Mouse (Mus musculus): ENCODE data around the gene Mslnl. TPM values are rescaled to one million over a fixed set of nuclear protein-coding genes. Genes with fewer than 3 reads are reported as not detected.

Mslnl gene
- total RNA-seq, 2 experiments from 2014 or later: 0.13 TPM; not detected in 1

- DNase-seq (ENCODE audit: low spot score in 2 of 2): peak; percentile 92 to 98
These were observed 49.5 kb downstream of the Mslnl start, which contains the start of gene Haghl for GRCm38 (mm10) chr17:25785281-25785745. Gene Haghl (minus strand): TSS chr17:25785673.

- no peak for DNase-seq (ENCODE audit: low spot score in 2 of 2)
These were observed 50.4 kb downstream of the Mslnl start, which contains the start of gene Ccdc78 for GRCm38 (mm10) chr17:25786280-25786679. Gene Ccdc78 (plus strand): TSS chr17:25786580.

GRCm38 (mm10) chr17:25786781-25787504 lies 51.1 kb downstream of the Mslnl start:
- DNase-seq (ENCODE audit: low spot score in 2 of 2): no peak

GRCm38 (mm10) chr17:25791320-25791842 lies 55.5 kb downstream of the Mslnl start:
- no peak for DNase-seq (ENCODE audit: low spot score in 2 of 2)

GRCm38 (mm10) chr17:25791843-25792527 lies 56.1 kb downstream of the Mslnl start:
- peak; percentile 72 to 83 for DNase-seq (ENCODE audit: low spot score in 2 of 2)

GRCm38 (mm10) chr17:25792615-25793014 lies 56.8 kb downstream of the Mslnl start, which contains the start of gene Fam173a:
Gene Fam173a (minus strand): TSS chr17:25792901.
- DNase-seq (ENCODE audit: low spot score in 2 of 2): peak in 1 of 2 experiments; percentile 70

GRCm38 (mm10) chr17:25794197-25794596 lies 58.4 kb downstream of the Mslnl start:
- no peak for DNase-seq (ENCODE audit: low spot score in 2 of 2)

- DNase-seq (ENCODE audit: low spot score in 2 of 2): no peak
These were observed 59.2 kb downstream of the Mslnl start for GRCm38 (mm10) chr17:25794998-25795397.

- peak in 1 of 2 experiments; percentile 72 for DNase-seq (ENCODE audit: low spot score in 2 of 2)
These were observed 59.8 kb downstream of the Mslnl start, which contains the start of gene AC134908.4 for GRCm38 (mm10) chr17:25795609-25796092. Gene AC134908.4 (minus strand): TSS chr17:25795659.

- no peak for DNase-seq (ENCODE audit: low spot score in 2 of 2)
These were observed 60.4 kb downstream of the Mslnl start for GRCm38 (mm10) chr17:25796211-25796771.

GRCm38 (mm10) chr17:25796951-25797369 lies 61.1 kb downstream of the Mslnl start, which contains the start of gene Metrn:
Gene Metrn (minus strand): TSS chr17:25797136.
- peak; percentile 67 for DNase-seq (ENCODE audit: low spot score in 2 of 2)

Small RNA genes within 50 kb of the gene (microRNA-seq; reads per million reads assigned to microRNA genes)
- 0 reads per million in 2 experiments for gene Gm25083
- 1.7 to 1.8 reads per million in 2 experiments for gene Mir6966

Other genes starting within 250 kb of the Mslnl start
- gene Sstr5, start 238.8 kb upstream of the Mslnl start, total RNA-seq (2021): under 1 TPM; 0.15 to 0.47 TPM
- gene Sox8, start 165.4 kb upstream of the Mslnl start, total RNA-seq (2021): 10 to 100 TPM; 55.6 to 60.1 TPM
- gene Lmf1, start 157.0 kb upstream of the Mslnl start, total RNA-seq (2021): 10 to 100 TPM; 24.9 to 25.6 TPM
- gene Gng13, start 18.9 kb upstream of the Mslnl start, total RNA-seq (2021): 100 to 1,000 TPM; 130 to 131 TPM
- gene Chtf18, start 8.6 kb upstream of the Mslnl start, total RNA-seq (2021): 1 to 10 TPM; 1.5 to 1.8 TPM
- gene Rpusd1, start 8.4 kb upstream of the Mslnl start, total RNA-seq (2021): 10 to 100 TPM; 63.5 to 64.1 TPM
- gene Msln, start 18.3 kb downstream of the Mslnl start, total RNA-seq (2021): 1 to 10 TPM in 1 of 2 experiments, under 1 TPM in 1; 0.46 to 1.2 TPM
- gene Narfl, start 37.7 kb downstream of the Mslnl start, total RNA-seq (2021): 10 to 100 TPM; 30.6 to 38.5 TPM
- 100 to 1,000 TPM; 103 to 109 TPM for gene Haghl, start 49.6 kb downstream of the Mslnl start, total RNA-seq (2021)
- under 1 TPM; 0.36 to 0.40 TPM for gene Ccdc78, start 50.5 kb downstream of the Mslnl start, total RNA-seq (2021)
- gene Fam173a, start 56.9 kb downstream of the Mslnl start, total RNA-seq (2021): 10 to 100 TPM; 88.8 to 99.3 TPM
- 1 to 10 TPM in 1 of 2 experiments, under 1 TPM in 1; 0.47 to 1.8 TPM for gene AC134908.4, start 59.6 kb downstream of the Mslnl start, total RNA-seq (2021)
- 10 to 100 TPM; 81.1 to 83.3 TPM for gene Metrn, start 61.1 kb downstream of the Mslnl start, total RNA-seq (2021)
- gene Fbxl16, start 73.0 kb downstream of the Mslnl start, total RNA-seq (2021): 100 to 1,000 TPM; 664 to 720 TPM
- 10 to 100 TPM; 22.6 to 26.4 TPM for gene Wdr24, start 87.6 kb downstream of the Mslnl start, total RNA-seq (2021)
- 10 to 100 TPM; 52.7 to 55.5 TPM for gene Jmjd8, start 92.8 kb downstream of the Mslnl start, total RNA-seq (2021)
- 100 to 1,000 TPM; 158 to 165 TPM for gene Stub1, start 97.4 kb downstream of the Mslnl start, total RNA-seq (2021)
- 10 to 100 TPM; 42.1 to 43.4 TPM for gene Rhbdl1, start 101.3 kb downstream of the Mslnl start, total RNA-seq (2021)
- 10 to 100 TPM; 21.9 to 22.1 TPM for gene Gm20683, start 105.7 kb downstream of the Mslnl start, total RNA-seq (2021)
- gene Rhot2, start 108.8 kb downstream of the Mslnl start, total RNA-seq (2021): 100 to 1,000 TPM in 1 of 2 experiments, 10 to 100 TPM in 1; 98.3 to 109 TPM
- 10 to 100 TPM; 20.1 to 21.7 TPM for gene Wdr90, start 125.5 kb downstream of the Mslnl start, total RNA-seq (2021)
- 10 to 100 TPM; 23.3 to 23.7 TPM for gene Mcrip2, start 132.7 kb downstream of the Mslnl start, total RNA-seq (2021)
- 10 to 100 TPM; 36.3 TPM for gene Mettl26, start 139.0 kb downstream of the Mslnl start, total RNA-seq (2021)
- gene Wfikkn1, start 144.8 kb downstream of the Mslnl start, total RNA-seq (2021): 1 to 10 TPM; 1.7 to 2.2 TPM
- gene Rab40c, start 183.7 kb downstream of the Mslnl start, total RNA-seq (2021): 10 to 100 TPM; 49.4 to 54.7 TPM
- gene Pigq, start 208.9 kb downstream of the Mslnl start, total RNA-seq (2021): 100 to 1,000 TPM; 108 to 113 TPM
- gene Nhlrc4, start 208.9 kb downstream of the Mslnl start, total RNA-seq (2021): under 1 TPM; 0.32 to 0.36 TPM
- gene A930017K11Rik, start 216.5 kb downstream of the Mslnl start, total RNA-seq (2021): under 1 TPM; 0.99 TPM
- gene Capn15, start 249.8 kb downstream of the Mslnl start, total RNA-seq (2021): 10 to 100 TPM; 50.6 to 54.1 TPM